Mouse (Mus musculus): Measurements from ENCODE around the gene Irak1bp1. TPM values are rescaled to one million over a fixed set of nuclear protein-coding genes. Genes with fewer than 3 reads are reported as not detected.

Gene Irak1bp1
- not detected in 2 replicates for polyA plus RNA-seq (2012)

DNA sequence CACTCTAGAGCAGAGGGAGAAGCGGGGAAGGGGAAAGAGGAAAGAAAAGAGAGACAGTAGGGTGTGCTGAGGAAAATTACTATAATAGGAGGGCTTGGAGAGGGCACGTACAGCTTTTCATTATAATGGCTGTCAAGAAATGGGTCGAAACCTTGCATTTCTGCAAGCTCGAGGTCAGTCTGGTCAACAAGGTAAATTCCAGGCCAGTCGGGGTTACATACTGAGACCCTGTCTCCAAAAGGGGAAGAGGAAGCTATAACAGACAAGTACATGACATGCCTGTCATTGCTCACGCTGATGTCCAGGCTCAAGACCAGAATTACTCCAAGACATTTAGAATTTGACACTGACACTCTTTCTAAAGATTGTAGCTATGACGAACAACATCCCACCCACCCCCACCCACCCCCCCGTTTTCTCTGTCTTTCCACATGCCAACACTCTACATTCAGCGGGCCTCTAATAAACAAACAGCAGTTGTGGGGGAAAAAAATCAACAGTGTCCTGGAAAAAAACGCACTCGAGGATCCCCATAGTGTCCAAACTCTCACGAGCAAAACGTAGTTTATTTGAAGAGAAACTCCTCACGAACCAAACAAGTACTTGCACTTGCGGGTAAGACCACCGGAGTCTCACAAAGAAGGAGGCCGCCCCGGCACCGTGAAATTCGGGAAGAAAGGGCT lies at the start of gene Irak1bp1:
Gene Irak1bp1 (plus strand): TSS at position 534 of the 683 bp plus-strand sequence.
- H3K9me3 ChIP-seq (ENCODE audit: control insufficient read depth, low read length): no peaks in the 10 kb centered on the region; the same call in 1 of the 2 replicates
- peaks cover 13% of the 10 kb centered on the region for H3K4me1 ChIP-seq (ENCODE audit: control insufficient read depth)
- H3K36me3 ChIP-seq (ENCODE audit: control insufficient read depth): no peaks in the 10 kb centered on the region; the same call in 1 of the 2 replicates
- H3K27me3 ChIP-seq (ENCODE audit: control insufficient read depth): no peaks in the 10 kb centered on the region
- no peak for TF ChIP-seq TAL1 (IDR thresholded peaks at IDR 0.05; ENCODE audit: low read length)
- TF ChIP-seq GATA1 (IDR thresholded peaks at IDR 0.05; ENCODE audit: low read length): no peak
- peak within 1 kb of the TSS; percentile 83 for H3K4me3 ChIP-seq (replicated peaks)

DNA sequence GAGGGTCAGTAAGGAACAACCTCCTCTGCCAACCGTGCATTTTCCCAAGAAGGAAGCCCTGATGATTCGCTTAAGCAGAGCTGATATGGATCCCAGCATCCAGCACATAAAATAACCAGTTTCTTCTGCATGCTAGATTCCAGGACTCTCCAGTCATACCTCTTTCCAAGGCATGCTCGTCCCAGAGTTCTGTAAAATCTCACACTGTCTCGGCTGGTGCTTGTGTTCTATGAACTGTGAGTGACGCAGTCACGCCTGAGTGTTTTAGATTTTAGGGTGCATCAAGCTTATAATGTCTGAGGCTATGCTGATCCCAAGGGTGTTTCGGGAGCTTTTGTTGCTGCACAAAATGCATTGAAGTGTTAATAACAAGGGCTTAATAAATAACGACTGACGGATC lies 41.0 kb upstream of the Irak1bp1 start:
- no peak overlapping the region for H3K4me3 ChIP-seq (replicated peaks)
- H3K27me3 ChIP-seq (ENCODE audit: control insufficient read depth): no peaks in the 10 kb centered on the region
- no peaks in the 10 kb centered on the region for H3K36me3 ChIP-seq (ENCODE audit: control insufficient read depth)
- no peak for TF ChIP-seq TAL1 (IDR thresholded peaks at IDR 0.05; ENCODE audit: low read length)
- no peak for TF ChIP-seq GATA1 (IDR thresholded peaks at IDR 0.05; ENCODE audit: low read length)
- no peaks in the 10 kb centered on the region for H3K4me1 ChIP-seq (ENCODE audit: control insufficient read depth)
- peaks cover 2% of the 10 kb centered on the region; the same call in 1 of the 2 replicates for H3K9me3 ChIP-seq (ENCODE audit: control insufficient read depth, low read length)

DNA sequence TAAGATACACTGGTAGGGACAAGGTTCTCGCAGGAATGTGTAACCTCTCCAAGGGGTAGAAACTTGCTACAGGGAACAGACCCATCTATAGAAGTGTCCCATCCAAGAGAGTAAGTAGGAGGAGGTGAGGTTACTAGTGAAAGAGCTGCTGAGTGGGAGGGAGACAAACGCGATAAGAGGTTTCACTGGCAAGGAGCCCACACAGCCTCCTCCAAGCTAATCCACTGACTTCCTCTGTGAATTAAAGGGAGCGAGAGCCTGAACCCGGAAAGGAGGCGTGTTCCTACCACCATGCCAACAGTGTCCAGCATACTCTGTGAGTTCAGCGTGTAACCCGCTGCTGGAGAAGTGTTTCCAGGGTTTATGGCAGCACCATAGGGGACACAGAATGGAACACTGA lies 29.0 kb upstream of the Irak1bp1 start:
- no peaks in the 10 kb centered on the region for H3K36me3 ChIP-seq (ENCODE audit: control insufficient read depth)
- TF ChIP-seq TAL1 (IDR thresholded peaks at IDR 0.05; ENCODE audit: low read length) (no peak), GATA1 (IDR thresholded peaks at IDR 0.05; ENCODE audit: low read length) (no peak)
- H3K4me1 ChIP-seq (ENCODE audit: control insufficient read depth): no peaks in the 10 kb centered on the region
- no peak overlapping the region for H3K4me3 ChIP-seq (replicated peaks)
- H3K27me3 ChIP-seq (ENCODE audit: control insufficient read depth): no peaks in the 10 kb centered on the region
- H3K9me3 ChIP-seq (ENCODE audit: control insufficient read depth, low read length): no peaks in the 10 kb centered on the region

DNA sequence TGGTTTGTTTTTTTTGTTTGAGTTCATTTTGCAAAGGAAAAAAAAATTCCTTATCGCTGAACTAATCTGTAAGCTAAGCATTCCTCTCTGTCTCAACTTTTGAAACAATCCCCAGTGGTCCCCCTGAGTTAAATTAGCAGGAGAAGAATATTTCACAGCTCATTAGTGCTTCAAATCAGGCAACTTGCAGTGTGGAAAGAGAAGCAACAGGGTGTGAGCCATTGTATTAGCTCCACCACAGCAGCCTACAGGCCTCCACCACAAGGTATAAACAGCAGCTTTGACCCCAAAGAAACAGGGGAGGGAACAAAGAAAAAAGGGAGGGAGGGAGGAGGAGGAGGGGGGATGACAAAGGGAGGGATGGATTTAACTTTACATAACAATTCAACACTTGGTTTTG lies 22.2 kb upstream of the Irak1bp1 start:
- Histone ChIP-seq H3K4me3 (replicated peaks) (no peak overlapping the region), H3K4me1 (ENCODE audit: control insufficient read depth) (no peaks in the 10 kb centered on the region), H3K36me3 (ENCODE audit: control insufficient read depth) (no peaks in the 10 kb centered on the region), H3K27me3 (ENCODE audit: control insufficient read depth) (no peaks in the 10 kb centered on the region), H3K9me3 (ENCODE audit: control insufficient read depth, low read length) (no peaks in the 10 kb centered on the region; the same call in 1 of the 2 replicates)
- TF ChIP-seq TAL1 (IDR thresholded peaks at IDR 0.05; ENCODE audit: low read length) (no peak), GATA1 (IDR thresholded peaks at IDR 0.05; ENCODE audit: low read length) (no peak)

DNA sequence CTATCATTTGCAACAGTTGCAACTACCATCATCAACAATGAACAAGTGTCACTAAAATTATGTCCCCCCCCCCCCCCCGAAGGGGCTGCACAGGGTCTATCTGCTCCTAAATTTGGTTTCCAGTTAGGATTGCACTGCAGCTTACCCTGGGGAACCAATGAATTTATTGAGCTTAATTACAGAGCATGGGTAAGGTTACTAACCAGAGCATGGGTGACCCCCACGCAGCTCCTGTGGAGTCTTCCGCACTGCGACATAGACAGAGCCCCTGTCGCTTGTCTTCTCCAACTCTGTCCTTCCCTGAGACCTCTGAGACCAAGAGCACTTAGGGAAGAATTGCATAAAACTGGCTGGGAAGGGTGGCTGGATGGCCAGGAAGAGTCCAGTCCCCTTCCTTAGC lies 21.7 kb upstream of the Irak1bp1 start:
- H3K27me3 ChIP-seq (ENCODE audit: control insufficient read depth): no peaks in the 10 kb centered on the region
- H3K36me3 ChIP-seq (ENCODE audit: control insufficient read depth): no peaks in the 10 kb centered on the region
- TF ChIP-seq TAL1 (IDR thresholded peaks at IDR 0.05; ENCODE audit: low read length) (no peak), GATA1 (IDR thresholded peaks at IDR 0.05; ENCODE audit: low read length) (no peak)
- H3K4me3 ChIP-seq (replicated peaks): no peak overlapping the region
- no peaks in the 10 kb centered on the region; the same call in 1 of the 2 replicates for H3K9me3 ChIP-seq (ENCODE audit: control insufficient read depth, low read length)
- H3K4me1 ChIP-seq (ENCODE audit: control insufficient read depth): no peaks in the 10 kb centered on the region

DNA sequence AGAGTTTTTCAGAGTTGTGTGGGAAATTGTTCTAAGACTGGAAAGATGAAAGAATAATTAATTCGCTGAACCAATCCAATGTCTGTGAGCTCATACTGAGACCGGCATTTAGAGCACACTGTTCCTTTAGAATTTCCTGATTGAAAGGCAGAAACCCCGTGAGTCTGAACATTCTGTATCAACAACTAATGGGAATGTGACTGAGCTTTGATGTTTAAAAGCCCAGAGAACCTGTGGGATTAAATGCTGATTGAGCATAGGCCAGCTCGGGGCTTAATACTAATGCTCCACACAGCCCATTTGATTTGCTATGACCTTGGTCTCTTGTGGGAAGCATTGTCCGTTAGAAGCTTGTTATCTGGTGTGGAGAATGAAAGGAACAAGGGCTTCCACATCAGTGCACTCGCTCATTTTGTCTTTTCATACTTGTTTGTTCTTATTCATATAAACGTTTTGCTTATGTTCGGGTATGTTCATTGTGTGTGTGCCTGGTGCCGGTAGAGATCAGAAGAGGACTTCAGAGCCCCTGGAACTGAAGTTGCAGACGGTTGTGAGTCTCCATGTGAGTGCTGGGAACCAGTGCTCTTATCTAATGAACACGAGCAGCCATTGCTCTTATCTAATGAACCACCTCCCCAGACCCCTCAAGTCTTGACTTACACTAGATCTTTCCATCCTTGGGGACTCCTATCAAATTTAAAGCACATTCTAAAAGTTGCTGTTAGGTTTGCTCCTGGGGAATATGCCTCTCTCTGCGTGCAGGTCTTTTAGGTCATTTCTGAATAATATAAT lies 17.0 kb upstream of the Irak1bp1 start:
- no peak overlapping the region for H3K4me3 ChIP-seq (replicated peaks)

DNA sequence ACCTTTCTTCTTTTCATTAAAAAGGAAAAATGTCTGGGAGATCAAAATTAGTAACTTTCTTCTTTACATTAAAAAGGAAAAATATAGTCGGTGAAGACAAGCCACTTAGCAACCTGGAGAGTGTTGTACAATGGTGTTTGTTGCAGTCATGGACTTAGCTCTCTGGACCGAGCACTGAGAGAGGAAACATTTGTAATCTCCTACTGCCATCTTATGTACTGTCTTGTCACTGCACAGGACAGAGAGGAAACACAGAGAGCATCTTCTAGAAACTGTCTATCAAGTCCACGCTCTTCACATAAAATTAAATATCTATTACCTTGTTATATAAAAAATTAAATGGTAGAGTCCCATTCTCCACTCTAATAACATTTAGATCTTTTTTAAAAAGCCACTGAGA lies 14.8 kb upstream of the Irak1bp1 start:
- no peaks in the 10 kb centered on the region; the same call in 1 of the 2 replicates for H3K9me3 ChIP-seq (ENCODE audit: control insufficient read depth, low read length)
- H3K36me3 ChIP-seq (ENCODE audit: control insufficient read depth): no peaks in the 10 kb centered on the region
- TF ChIP-seq TAL1 (IDR thresholded peaks at IDR 0.05; ENCODE audit: low read length) (no peak), GATA1 (IDR thresholded peaks at IDR 0.05; ENCODE audit: low read length) (no peak)
- H3K4me1 ChIP-seq (ENCODE audit: control insufficient read depth): no peaks in the 10 kb centered on the region
- H3K27me3 ChIP-seq (ENCODE audit: control insufficient read depth): no peaks in the 10 kb centered on the region
- no peak overlapping the region for H3K4me3 ChIP-seq (replicated peaks)

More for the DNA sequence above, 17.0 kb upstream of the Irak1bp1 start:
- Histone ChIP-seq H3K36me3 (ENCODE audit: control insufficient read depth) (no peaks in the 10 kb centered on the region), H3K4me1 (ENCODE audit: control insufficient read depth) (no peaks in the 10 kb centered on the region), H3K9me3 (ENCODE audit: control insufficient read depth, low read length) (no peaks in the 10 kb centered on the region; the same call in 1 of the 2 replicates), H3K27me3 (ENCODE audit: control insufficient read depth) (no peaks in the 10 kb centered on the region)
- TF ChIP-seq GATA1 (IDR thresholded peaks at IDR 0.05; ENCODE audit: low read length): no peak
- no peak for TF ChIP-seq TAL1 (IDR thresholded peaks at IDR 0.05; ENCODE audit: low read length)

DNA sequence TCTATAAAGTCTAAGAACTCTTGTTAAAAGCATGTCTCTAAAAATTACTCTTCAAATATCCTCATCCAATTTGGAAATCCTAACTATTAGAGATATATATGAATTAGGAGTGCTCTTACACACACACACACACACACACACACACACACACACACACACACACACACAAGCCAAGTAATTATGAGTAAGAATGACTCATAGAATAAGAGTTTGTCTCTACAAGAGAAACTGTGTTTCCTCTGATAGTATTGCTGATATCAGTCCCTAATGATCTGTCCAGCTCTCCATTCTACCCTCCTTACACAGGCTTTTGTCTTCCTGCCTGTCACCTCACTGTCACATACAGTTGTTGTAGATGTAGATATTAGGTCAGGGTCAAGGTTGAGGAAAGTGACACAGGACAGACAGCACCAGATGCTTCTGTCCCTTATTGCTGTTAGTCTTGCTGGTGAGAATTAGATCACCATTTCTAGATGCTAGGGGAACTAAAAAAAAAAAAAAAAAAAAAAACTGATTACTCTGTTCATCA lies 14.0 kb upstream of the Irak1bp1 start:
- no peaks in the 10 kb centered on the region for H3K4me1 ChIP-seq (ENCODE audit: control insufficient read depth)
- H3K36me3 ChIP-seq (ENCODE audit: control insufficient read depth): no peaks in the 10 kb centered on the region
- H3K27me3 ChIP-seq (ENCODE audit: control insufficient read depth): no peaks in the 10 kb centered on the region
- H3K4me3 ChIP-seq (replicated peaks): no peak overlapping the region
- TF ChIP-seq GATA1 (IDR thresholded peaks at IDR 0.05; ENCODE audit: low read length): no peak
- TF ChIP-seq TAL1 (IDR thresholded peaks at IDR 0.05; ENCODE audit: low read length): no peak
- H3K9me3 ChIP-seq (ENCODE audit: control insufficient read depth, low read length): no peaks in the 10 kb centered on the region; the same call in 1 of the 2 replicates

DNA sequence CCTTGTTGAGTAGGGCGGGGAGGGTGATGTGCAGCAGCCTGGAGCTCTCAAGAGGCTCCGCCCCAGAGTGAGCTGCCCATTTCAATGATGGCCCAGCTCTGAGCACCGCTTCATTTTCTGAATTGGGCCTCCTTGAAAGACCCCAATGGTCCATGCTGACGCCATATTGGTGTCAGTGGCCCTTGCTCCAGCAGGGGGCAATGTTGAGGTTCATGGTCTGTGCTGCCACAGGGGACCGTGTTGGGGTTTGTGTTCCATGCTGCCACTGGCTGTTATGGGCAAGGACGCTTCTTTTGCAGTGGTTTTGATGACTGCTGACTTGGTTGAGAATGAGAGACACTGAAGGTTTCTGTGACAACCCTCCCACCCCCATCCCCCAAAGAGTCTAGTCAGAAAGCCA lies 2.9 kb upstream of the Irak1bp1 start:
- Histone ChIP-seq H3K27me3 (ENCODE audit: control insufficient read depth) (no peaks in the 10 kb centered on the region), H3K4me3 (replicated peaks) (no peak overlapping the region), H3K9me3 (ENCODE audit: control insufficient read depth, low read length) (no peaks in the 10 kb centered on the region; the same call in 1 of the 2 replicates), H3K4me1 (ENCODE audit: control insufficient read depth) (peaks cover 13% of the 10 kb centered on the region), H3K36me3 (ENCODE audit: control insufficient read depth) (no peaks in the 10 kb centered on the region; the same call in 1 of the 2 replicates)
- TF ChIP-seq TAL1 (IDR thresholded peaks at IDR 0.05; ENCODE audit: low read length) (no peak), GATA1 (IDR thresholded peaks at IDR 0.05; ENCODE audit: low read length) (no peak)
